Mouse (Mus musculus) heart, adult 9 months (tissue): ENCODE measurements at regions not wholly inside any gene's neighbourhood (a gene's known extent, or its start where the extent isn't known, plus 50 kb on each side); places are given as distances from the start of the nearest gene placed in this dataset.

Experiments used
- DNase-seq, 2 experiments: peaks; one replicate each; pipeline ENCODE4 v3.0.0; 2022; ENCODE audit warnings: low spot score in 2 of 2

- no peak for DNase-seq
These were observed 190.8 kb downstream of the Pfkfb3 start for GRCm38 (mm10) chr2:11363061-11363464.

- DNase-seq = no peak
These were observed 190.5 kb downstream of the Prkcq start for GRCm38 (mm10) chr2:11362205-11362994.

- no peak for DNase-seq
These were observed 187.4 kb downstream of the Prkcq start for GRCm38 (mm10) chr2:11359280-11359679.

GRCm38 (mm10) chr2:11356714-11357113, 184.8 kb downstream of the Prkcq start:
- no peak for DNase-seq

GRCm38 (mm10) chr2:11355594-11355993, 183.7 kb downstream of the Prkcq start:
- DNase-seq = no peak
